Mouse (Mus musculus) stomach, embryonic 15.5 days (tissue): Measurements from ENCODE around the gene Erbb4. TPM values are rescaled to one million over a fixed set of nuclear protein-coding genes. Genes with fewer than 3 reads are reported as not detected.

Source experiments
- ATAC-seq: fragments of 200-750 bp; cut with Nextera tagmentation; 2 replicates; pipeline ENCODE4 v1.8.0; 2017; ENCODE audit warnings: low read depth, moderate number of reproducible peaks, moderate TSS enrichment; ENCODE audit not compliant: insufficient read depth, low FRiP score
- H3K27ac ChIP-seq: fragments of 300-500 bp; sonication (generic); 2 replicates; pipeline ENCODE4 v1.5.1; 2015; ENCODE audit warnings: mild to moderate bottlenecking, inconsistent platforms
- H3K27me3 ChIP-seq: fragments of 300-500 bp; sonication (generic); replicated peaks from 2 replicates; pipeline ENCODE4 v1.6.1; 2015; ENCODE audit warnings: inconsistent platforms
- H3K36me3 ChIP-seq: fragments of 300-500 bp; sonication (generic); 2 replicates; pipeline ENCODE4 v1.6.1; 2015; ENCODE audit warnings: inconsistent platforms
- H3K4me1 ChIP-seq: fragments of 300-500 bp; sonication (generic); 2 replicates; pipeline ENCODE4 v1.6.1; 2015; ENCODE audit warnings: inconsistent platforms
- H3K4me2 ChIP-seq: fragments of 300-500 bp; sonication (generic); 2 replicates; pipeline ENCODE4 v1.6.1; 2015; ENCODE audit warnings: mild to moderate bottlenecking, inconsistent platforms
- H3K4me3 ChIP-seq: fragments of 300-500 bp; sonication (generic); replicated peaks from 2 replicates; pipeline ENCODE4 v1.5.1; 2015; ENCODE audit warnings: inconsistent platforms
- H3K9ac ChIP-seq: fragments of 300-500 bp; sonication (generic); 2 replicates; pipeline ENCODE4 v1.6.1; 2015; ENCODE audit warnings: inconsistent platforms
- H3K9me3 ChIP-seq: fragments of 300-500 bp; sonication (generic); 2 replicates; pipeline ENCODE4 v1.6.1; 2016; ENCODE audit warnings: inconsistent platforms
- WGBS: fragments of 180-500 bp; shearing (Covaris S2); methylation state at CpG from one replicate; pipeline ENCODE4 v1.1.7; 2015; 5-methylcytosine and 5-hydroxymethylcytosine counted together
- polyA plus RNA-seq: library from polyadenylated mRNA; unstranded; fragments of >200 nt; fragmentation: Nextera tagmentation; extraction: Ambion mirVana; gene quantifications from 2 replicates; pipeline ENCODE4 v1.2.1, GENCODE M21; 2015

Erbb4 gene
- 0.13 and 0.14 TPM in 2 replicates for polyA plus RNA-seq

GRCm38 (mm10) chr1:69107485-69108158, at the start of gene Erbb4:
TSS of gene Erbb4 (minus strand) at chr1:69108059.
- H3K4me2 ChIP-seq = peak within 1 kb of the TSS; percentile 100
- peaks cover 20% of the 10 kb centered on the region for H3K27me3 ChIP-seq
- peak within 1 kb of the TSS; percentile 58 for H3K4me3 ChIP-seq
- H3K9ac ChIP-seq = 0 out of 2 replicates have a peak within 1 kb of the TSS, but pooled peaks have one; percentile 9
- H3K36me3 ChIP-seq = no peaks in the 10 kb centered on the region
- under 1% methylated on average over 44 of the region's 63 CpGs for WGBS
- H3K27ac ChIP-seq = no peak within 1 kb of the TSS
- H3K4me1 ChIP-seq = peaks cover 25% of the 10 kb centered on the region
- no peaks in the 10 kb centered on the region for H3K9me3 ChIP-seq
- peak; percentile 45; the same call in 1 of the 2 replicates for ATAC-seq

- Histone ChIP-seq H3K27ac (no peak overlapping the region), H3K4me2 (no peak overlapping the region), H3K27me3 (no peaks in the 10 kb centered on the region), H3K9ac (no peak overlapping the region), H3K36me3 (no peaks in the 10 kb centered on the region), H3K4me1 (no peaks in the 10 kb centered on the region), H3K4me3 (no peak overlapping the region), H3K9me3 (no peaks in the 10 kb centered on the region)
- WGBS = 72% methylated on average over 2 of the region's 2 CpGs
- no peak for ATAC-seq
Measured at GRCm38 (mm10) chr1:69157346-69157745, 49.5 kb upstream of the Erbb4 start.

GRCm38 (mm10) chr1:69141341-69141740, 33.5 kb upstream of the Erbb4 start:
- no peak overlapping the region for H3K4me2 ChIP-seq
- no peak overlapping the region for H3K27ac ChIP-seq
- no peak overlapping the region for H3K9ac ChIP-seq
- H3K36me3 ChIP-seq = no peaks in the 10 kb centered on the region
- no peaks in the 10 kb centered on the region for H3K27me3 ChIP-seq
- H3K4me3 ChIP-seq = no peak overlapping the region
- H3K9me3 ChIP-seq = no peaks in the 10 kb centered on the region
- H3K4me1 ChIP-seq = no peaks in the 10 kb centered on the region
- no peak for ATAC-seq

- H3K4me2 ChIP-seq = no peak overlapping the region
- H3K27ac ChIP-seq = no peak overlapping the region
- no peaks in the 10 kb centered on the region for H3K4me1 ChIP-seq
- ATAC-seq = no peak
- no peaks in the 10 kb centered on the region for H3K27me3 ChIP-seq
- WGBS = 59% methylated on average over 6 of the region's 6 CpGs
- H3K9ac ChIP-seq = no peak overlapping the region
- H3K36me3 ChIP-seq = no peaks in the 10 kb centered on the region
- no peaks in the 10 kb centered on the region for H3K9me3 ChIP-seq
- H3K4me3 ChIP-seq = no peak overlapping the region
Measured at GRCm38 (mm10) chr1:69139519-69139868, 31.6 kb upstream of the Erbb4 start.

GRCm38 (mm10) chr1:69138856-69139518, 31.1 kb upstream of the Erbb4 start:
- Histone ChIP-seq H3K9ac (no peak overlapping the region), H3K36me3 (no peaks in the 10 kb centered on the region)

GRCm38 (mm10) chr1:69124147-69124848, 16.4 kb upstream of the Erbb4 start:
- Histone ChIP-seq H3K4me2 (no peak overlapping the region), H3K27ac (no peak overlapping the region), H3K36me3 (no peaks in the 10 kb centered on the region), H3K4me3 (no peak overlapping the region), H3K4me1 (no peaks in the 10 kb centered on the region), H3K9ac (no peak overlapping the region), H3K9me3 (no peaks in the 10 kb centered on the region), H3K27me3 (no peaks in the 10 kb centered on the region)
- 90% methylated on average over 1 of the region's 1 CpGs for WGBS
- no peak for ATAC-seq

More at GRCm38 (mm10) chr1:69138856-69139518, 31.1 kb upstream of the Erbb4 start:
- no peak overlapping the region for H3K4me2 ChIP-seq
- no peaks in the 10 kb centered on the region for H3K4me1 ChIP-seq
- H3K4me3 ChIP-seq = no peak overlapping the region
- no peaks in the 10 kb centered on the region for H3K9me3 ChIP-seq
- WGBS = 36% methylated on average over 4 of the region's 4 CpGs
- H3K27me3 ChIP-seq = no peaks in the 10 kb centered on the region
- ATAC-seq = no peak
- H3K27ac ChIP-seq = no peak overlapping the region

- H3K4me3 ChIP-seq = no peak overlapping the region
- no peaks in the 10 kb centered on the region for H3K36me3 ChIP-seq
- no peaks in the 10 kb centered on the region for H3K9me3 ChIP-seq
- 79% methylated on average over 4 of the region's 4 CpGs for WGBS
- no peaks in the 10 kb centered on the region for H3K27me3 ChIP-seq
- no peak overlapping the region for H3K4me2 ChIP-seq
- H3K27ac ChIP-seq = no peak overlapping the region
- no peaks in the 10 kb centered on the region for H3K4me1 ChIP-seq
- no peak overlapping the region for H3K9ac ChIP-seq
- no peak for ATAC-seq
Measured at GRCm38 (mm10) chr1:69118249-69118938, 10.5 kb upstream of the Erbb4 start.

GRCm38 (mm10) chr1:69108159-69108925, 483 bp upstream of the Erbb4 start:
- Histone ChIP-seq H3K36me3 (no peaks in the 10 kb centered on the region), H3K9me3 (no peaks in the 10 kb centered on the region), H3K9ac (no peak overlapping the region), H3K4me1 (peaks cover 25% of the 10 kb centered on the region), H3K27me3 (peaks cover 18% of the 10 kb centered on the region), H3K27ac (no peak overlapping the region), H3K4me2 (peak overlapping the region; percentile 100), H3K4me3 (peak overlapping the region; percentile 58)
- 0 out of 2 replicates have a peak, but pooled peaks have one; percentile 59 for ATAC-seq
- WGBS = 4% methylated on average over 20 of the region's 20 CpGs

- H3K4me3 ChIP-seq = peak overlapping the region; percentile 58
- peaks cover 20% of the 10 kb centered on the region for H3K27me3 ChIP-seq
- WGBS = under 1% methylated on average over 35 of the region's 35 CpGs
- H3K4me2 ChIP-seq = peak overlapping the region; percentile 100
- H3K36me3 ChIP-seq = no peaks in the 10 kb centered on the region
- no peaks in the 10 kb centered on the region for H3K9me3 ChIP-seq
- ATAC-seq = peak; percentile 36
- H3K9ac ChIP-seq = no peak overlapping the region
- no peak overlapping the region for H3K27ac ChIP-seq
- peaks cover 25% of the 10 kb centered on the region for H3K4me1 ChIP-seq
Measured at GRCm38 (mm10) chr1:69106937-69107461, 860 bp downstream of the Erbb4 start.

GRCm38 (mm10) chr1:69106322-69106761, 1.5 kb downstream of the Erbb4 start:
- Histone ChIP-seq H3K4me2 (peak overlapping the region; percentile 100), H3K4me1 (peaks cover 25% of the 10 kb centered on the region), H3K9ac (no peak overlapping the region), H3K9me3 (no peaks in the 10 kb centered on the region), H3K27ac (no peak overlapping the region), H3K36me3 (no peaks in the 10 kb centered on the region), H3K4me3 (peak overlapping the region; percentile 58), H3K27me3 (peaks cover 20% of the 10 kb centered on the region)
- ATAC-seq = 0 out of 2 replicates have a peak, but pooled peaks have one; percentile 32
- under 1% methylated on average over 24 of the region's 24 CpGs for WGBS
